Mouse (Mus musculus) heart, embryonic 14.5 days (tissue): ENCODE results near the gene Padi6. TPM values are rescaled to one million over a fixed set of nuclear protein-coding genes. Genes with fewer than 3 reads are reported as not detected.

ENCODE experiments used
- ATAC-seq: fragments of 200-750 bp; cut with Nextera tagmentation; 2 replicates; pipeline ENCODE4 v1.8.0; 2017; ENCODE audit warnings: low read depth, moderate TSS enrichment; ENCODE audit not compliant: insufficient number of reproducible peaks, insufficient read depth, low FRiP score
- H3K27ac ChIP-seq, 2 experiments: fragments of 200-500 bp in 1 of 2; fragments of 300-500 bp in 1 of 2; sonication (generic) in 1 of 2; replicated peaks in 1 of 2; 2 replicates each; pipeline ENCODE4 v1.5.1; 2012 to 2014; ENCODE audit warnings: low read depth in 2 of 2, low read length in 2 of 2, control low read depth in 1 of 2, mild to moderate bottlenecking in 1 of 2, mixed read lengths in 1 of 2; ENCODE audit not compliant: control insufficient read depth in 1 of 2, insufficient read depth in 1 of 2
- H3K27me3 ChIP-seq: fragments of 300-500 bp; sonication (generic); 2 replicates; pipeline ENCODE4 v1.6.1; 2014; ENCODE audit warnings: mild to moderate bottlenecking, low read length, control low read depth; ENCODE audit not compliant: control insufficient read depth, insufficient read depth
- H3K36me3 ChIP-seq: fragments of 300-500 bp; sonication (generic); 2 replicates; pipeline ENCODE4 v1.6.1; 2014; ENCODE audit warnings: mild to moderate bottlenecking, control low read depth, low read length, mixed read lengths; ENCODE audit not compliant: control insufficient read depth, insufficient read depth
- H3K4me1 ChIP-seq, 2 experiments: fragments of 200-500 bp in 1 of 2; fragments of 300-500 bp in 1 of 2; sonication (generic) in 1 of 2; 2 replicates each; pipeline ENCODE4 v1.6.1; 2012 to 2014; ENCODE audit warnings: low read length in 2 of 2, control low read depth in 1 of 2, mixed read lengths in 1 of 2; ENCODE audit not compliant: control insufficient read depth in 2 of 2, insufficient read depth in 2 of 2
- H3K4me2 ChIP-seq: fragments of 300-500 bp; sonication (generic); 2 replicates; pipeline ENCODE4 v1.6.1; 2014; ENCODE audit warnings: mild to moderate bottlenecking, low read length
- H3K4me3 ChIP-seq, 2 experiments: fragments of 200-500 bp in 1 of 2; fragments of 300-500 bp in 1 of 2; sonication (generic) in 1 of 2; 2 replicates each; pipeline ENCODE4 v1.5.1; 2012 to 2014; ENCODE audit warnings: low read length in 2 of 2, mild to moderate bottlenecking in 2 of 2, control low read depth in 1 of 2, low read depth in 1 of 2, moderate library complexity in 1 of 2; ENCODE audit not compliant: control insufficient read depth in 1 of 2, insufficient read depth in 1 of 2
- H3K9ac ChIP-seq: fragments of 300-500 bp; sonication (generic); 2 replicates; pipeline ENCODE4 v1.6.1; 2014; ENCODE audit warnings: mild to moderate bottlenecking, low read length
- H3K9me3 ChIP-seq: fragments of 300-500 bp; sonication (generic); 2 replicates; pipeline ENCODE4 v1.6.1; 2016; ENCODE audit warnings: low read length, control low read depth; ENCODE audit not compliant: control insufficient read depth
- WGBS: fragments of 180-500 bp; shearing (Covaris S2); extraction: QIAGEN DNeasy Blood & Tissue Kit; methylation state at CpG from one replicate; pipeline ENCODE4 v1.1.7; 2014; 5-methylcytosine and 5-hydroxymethylcytosine counted together
- polyA plus RNA-seq: library from polyadenylated mRNA; unstranded; fragments of >200 nt; fragmentation: Nextera tagmentation; extraction: Ambion mirVana; gene quantifications from 2 replicates; pipeline ENCODE4 v1.2.1, GENCODE M21; 2014

Gene Padi6
- not detected in 2 replicates for polyA plus RNA-seq

- Histone ChIP-seq H3K4me1 (peaks cover 3 to 8% of the 10 kb centered on the region in 2 experiments), H3K27ac (no peak within 1 kb of the TSS), H3K4me3 (no peak within 1 kb of the TSS), H3K9ac (no peak within 1 kb of the TSS), H3K36me3 (no peaks in the 10 kb centered on the region), H3K9me3 (no peaks in the 10 kb centered on the region), H3K27me3 (no peaks in the 10 kb centered on the region), H3K4me2 (no peak within 1 kb of the TSS)
- WGBS: 76% methylated on average over 2 of the region's 2 CpGs
- ATAC-seq: no peak
Measured at GRCm38 (mm10) chr4:140742543-140742942, at the start of gene Padi6. Padi6 (minus strand) TSS chr4:140742643.

- H3K4me3 ChIP-seq: no peak overlapping the region
- no peak overlapping the region for H3K27ac ChIP-seq
- peaks cover 4 to 9% of the 10 kb centered on the region in 2 experiments; a peak in 3 of 4 replicates for H3K4me1 ChIP-seq
- H3K36me3 ChIP-seq: no peaks in the 10 kb centered on the region
- WGBS: 84% methylated on average over 16 of the region's 16 CpGs
- H3K27me3 ChIP-seq: no peaks in the 10 kb centered on the region
- H3K9ac ChIP-seq: no peak overlapping the region
- ATAC-seq: no peak
- H3K4me2 ChIP-seq: no peak overlapping the region
- no peaks in the 10 kb centered on the region for H3K9me3 ChIP-seq
Measured at GRCm38 (mm10) chr4:140791071-140791470, 48.6 kb upstream of the Padi6 start.

- no peak overlapping the region for H3K4me3 ChIP-seq
- no peak overlapping the region for H3K9ac ChIP-seq
- H3K36me3 ChIP-seq: no peaks in the 10 kb centered on the region
- no peak overlapping the region for H3K4me2 ChIP-seq
- WGBS: 86% methylated on average over 4 of the region's 4 CpGs
- H3K27ac ChIP-seq: no peak overlapping the region; a peak in 1 of 4 replicates
- H3K9me3 ChIP-seq: no peaks in the 10 kb centered on the region
- ATAC-seq: no peak
- peaks cover 4 to 9% of the 10 kb centered on the region in 2 experiments; a peak in 3 of 4 replicates for H3K4me1 ChIP-seq
- no peaks in the 10 kb centered on the region for H3K27me3 ChIP-seq
Measured at GRCm38 (mm10) chr4:140789983-140790382, 47.5 kb upstream of the Padi6 start.

- H3K36me3 ChIP-seq: no peaks in the 10 kb centered on the region
- no peak overlapping the region for H3K27ac ChIP-seq
- peaks cover 4 to 9% of the 10 kb centered on the region in 2 experiments; a peak in 3 of 4 replicates for H3K4me1 ChIP-seq
- H3K9me3 ChIP-seq: no peaks in the 10 kb centered on the region
- H3K4me3 ChIP-seq: no peak overlapping the region
- ATAC-seq: no peak
- no peaks in the 10 kb centered on the region for H3K27me3 ChIP-seq
- H3K4me2 ChIP-seq: no peak overlapping the region
- H3K9ac ChIP-seq: no peak overlapping the region
- 47% methylated on average over 6 of the region's 6 CpGs for WGBS
Measured at GRCm38 (mm10) chr4:140788983-140789382, 46.5 kb upstream of the Padi6 start.

- Histone ChIP-seq H3K9ac (no peak overlapping the region), H3K4me1 (peaks cover 4 to 9% of the 10 kb centered on the region in 2 experiments; a peak in 3 of 4 replicates), H3K9me3 (no peaks in the 10 kb centered on the region), H3K4me3 (no peak overlapping the region), H3K27ac (no peak overlapping the region), H3K27me3 (no peaks in the 10 kb centered on the region), H3K36me3 (no peaks in the 10 kb centered on the region), H3K4me2 (no peak overlapping the region)
- 80% methylated on average over 6 of the region's 6 CpGs for WGBS
- ATAC-seq: no peak
Measured at GRCm38 (mm10) chr4:140788264-140788663, 45.8 kb upstream of the Padi6 start.

GRCm38 (mm10) chr4:140787414-140787813 is 45.0 kb upstream of the Padi6 start:
- Histone ChIP-seq H3K4me2 (no peak overlapping the region), H3K9ac (no peak overlapping the region), H3K27ac (no peak overlapping the region), H3K4me3 (no peak overlapping the region), H3K9me3 (no peaks in the 10 kb centered on the region), H3K27me3 (no peaks in the 10 kb centered on the region), H3K36me3 (no peaks in the 10 kb centered on the region), H3K4me1 (peaks cover 4 to 9% of the 10 kb centered on the region in 2 experiments; a peak in 3 of 4 replicates)
- WGBS: 63% methylated on average over 4 of the region's 4 CpGs
- no peak for ATAC-seq

GRCm38 (mm10) chr4:140785217-140785616 is 42.8 kb upstream of the Padi6 start:
- no peaks in the 10 kb centered on the region for H3K36me3 ChIP-seq
- no peak overlapping the region for H3K9ac ChIP-seq
- peaks cover 2 to 10% of the 10 kb centered on the region in 2 experiments; a peak in 3 of 4 replicates for H3K4me1 ChIP-seq
- H3K27ac ChIP-seq: no peak overlapping the region
- no peak overlapping the region for H3K4me2 ChIP-seq
- WGBS: 86% methylated on average over 5 of the region's 5 CpGs
- ATAC-seq: no peak
- 0 out of 2 replicates have a peak, but pooled peaks cover 1% of the 10 kb centered on the region for H3K9me3 ChIP-seq
- H3K27me3 ChIP-seq: no peaks in the 10 kb centered on the region
- no peak overlapping the region for H3K4me3 ChIP-seq
